Comparison of ENCODE assay signal across 7 mouse cellular contexts in genomic region chr13:107100852-107101325, GRCm38 (mm10).
DNase-seq lines count a peak whose midpoint lies in the region; ATAC-seq and TF ChIP-seq lines count a peak whose summit lies in the region.

No protein-coding gene starts in this region.

- peaks cover 3 to 13% of the 10 kb centered on the region in 2 experiments; a peak in 3 of 4 replicates for H3K4me1 ChIP-seq in MEL (ENCODE audit: control insufficient read depth in 1 of 2, insufficient read depth in 2 of 2, low read length in 2 of 2)
- H3K4me1 ChIP-seq in intestine, postnatal 0 days (replicated peaks; ENCODE audit: control insufficient read depth, insufficient read depth, low read length) = no peaks in the 10 kb centered on the region

- TF ChIP-seq RAD21 in MEL (IDR thresholded peaks at IDR 0.05; ENCODE audit: low read depth, low read length) = no peak

- H3K27me3 ChIP-seq in MEL (ENCODE audit: control insufficient read depth in 1 of 2, insufficient read depth in 2 of 2, low read length in 2 of 2) = no peaks in the 10 kb centered on the region
- no peaks in the 10 kb centered on the region for H3K27me3 ChIP-seq in intestine, postnatal 0 days (replicated peaks; ENCODE audit: control insufficient read depth, insufficient read depth, low read length)

- H3K9ac ChIP-seq in MEL (ENCODE audit: control insufficient read depth, low read depth, low read length, poor library complexity, severe bottlenecking) = no peak overlapping the region
- H3K9ac ChIP-seq in intestine, postnatal 0 days (ENCODE audit: low read depth, low read length) = no peak overlapping the region

- no peak; a peak in 1 of 6 replicates for TF ChIP-seq CTCF in MEL (IDR thresholded peaks at IDR 0.05 in 2 of 3, conservative IDR thresholded peaks at IDR 0.05 in 1 of 3; ENCODE audit: control insufficient read depth in 1 of 3, insufficient read depth in 1 of 3, low read depth in 2 of 3, low read length in 3 of 3, poor library complexity in 1 of 3, severe bottlenecking in 1 of 3)
- TF ChIP-seq CTCF in intestine, postnatal 0 days (IDR thresholded peaks at IDR 0.05; ENCODE audit: low read depth) = no peak

- 47% methylated on average over 6 of the region's 6 CpGs for WGBS in intestine, postnatal 0 days

- H3K9me3 ChIP-seq in MEL (replicated peaks; ENCODE audit: insufficient read depth, low read length) = no peaks in the 10 kb centered on the region
- no peaks in the 10 kb centered on the region for H3K9me3 ChIP-seq in intestine, postnatal 0 days (ENCODE audit: control insufficient read depth)

- TF ChIP-seq EP300 in MEL (IDR thresholded peaks at IDR 0.05; ENCODE audit: low read depth in 1 of 2, low read length in 2 of 2) = peak; percentile 96 to 97

- TF ChIP-seq POLR2A in MEL (IDR thresholded peaks at IDR 0.05; ENCODE audit: control insufficient read depth in 1 of 2, insufficient read depth in 1 of 2, low read depth in 1 of 2, low read length in 2 of 2, poor library complexity in 1 of 2) = no peak

- H3K79me2 ChIP-seq in MEL (ENCODE audit: control insufficient read depth, insufficient read depth, low read length, poor library complexity) = no peaks in the 10 kb centered on the region

- H3K36me3 ChIP-seq in MEL (ENCODE audit: control insufficient read depth in 1 of 2, insufficient read depth in 2 of 2, low read length in 2 of 2) = peaks cover 0 to 17% of the 10 kb centered on the region in 2 experiments; a peak in 2 of 4 replicates
- H3K36me3 ChIP-seq in intestine, postnatal 0 days (ENCODE audit: control insufficient read depth, insufficient read depth) = no peaks in the 10 kb centered on the region

- H3K27ac ChIP-seq in MEL (ENCODE audit: control insufficient read depth, low read depth, low read length) = peak overlapping the region; percentile 46
- H3K27ac ChIP-seq in intestine, postnatal 0 days (ENCODE audit: low read depth, low read length) = no peak overlapping the region

- no peak for ATAC-seq in intestine, postnatal 0 days
- ATAC-seq in neutrophil, adult 5-6 weeks (ENCODE audit: extremely low read depth, insufficient number of reproducible peaks, low FRiP score, poor library complexity, severe bottlenecking) = peak; percentile 49; the same call in 1 of the 2 replicates
- ATAC-seq in cerebellum, adult (ENCODE audit: insufficient number of reproducible peaks, low FRiP score, low TSS enrichment) = no peak

- H3K4me3 ChIP-seq in MEL (ENCODE audit: control insufficient read depth in 1 of 2, insufficient read depth in 1 of 2, low read depth in 2 of 2, low read length in 2 of 2) = peak overlapping the region in 1 of 2 experiments; percentile 13; a peak in 1 of 4 replicates
- no peak overlapping the region for H3K4me3 ChIP-seq in intestine, postnatal 0 days (ENCODE audit: low read depth, low read length)

- intact Hi-C loops in left cerebral cortex, postnatal 25 days (cut with DNase I) = loop anchor here (5.0 kb wide), 2 partner anchors 79 to 164 kb away; partner anchors contain the start of genes Ipo11 and Kif2a

- H3K4me2 ChIP-seq in intestine, postnatal 0 days (replicated peaks; ENCODE audit: low read depth) = peak overlapping the region; percentile 52; the same call in 1 of the 2 replicates

- DNase-seq in MEL (ENCODE audit: low read depth, low spot score) = peak; percentile 96
- DNase-seq in embryo, embryonic 11 days = peak; percentile 17
- no peak for DNase-seq in left cerebral cortex, postnatal 25 days (ENCODE audit: low spot score in 2 of 2)
- DNase-seq in right cerebral cortex, postnatal 4 days = no peak

TF ChIP-seq in MEL, 35 proteins besides CTCF, POLR2A, EP300 and RAD21:
- TF ChIP-seq ETS1 (IDR thresholded peaks at IDR 0.05; ENCODE audit: low read depth, low read length) (peak; percentile 100), SMC3 (IDR thresholded peaks at IDR 0.05; ENCODE audit: low read depth, low read length) (0 out of 2 replicates have a peak, but pooled peaks have one; percentile 17), MAX (IDR thresholded peaks at IDR 0.05; ENCODE audit: low read length) (peak; percentile 81), MAZ (IDR thresholded peaks at IDR 0.05; ENCODE audit: low read depth, low read length) (peak; percentile 88), MEF2A (IDR thresholded peaks at IDR 0.05; ENCODE audit: extremely low read depth, insufficient replicate concordance, low read depth, low read length, poor library complexity, severe bottlenecking) (no peak), USF1 (IDR thresholded peaks at IDR 0.05; ENCODE audit: low read depth, low read length) (no peak), HCFC1 (IDR thresholded peaks at IDR 0.05; ENCODE audit: low read depth, low read length) (peak; percentile 56), MYC (IDR thresholded peaks at IDR 0.05; ENCODE audit: low read depth, low read length) (peak; percentile 84; the same call in 1 of the 2 replicates), MYB (IDR thresholded peaks at IDR 0.05; ENCODE audit: low read depth, low read length) (peak; percentile 68; the same call in 1 of the 2 replicates), E2F4 (IDR thresholded peaks at IDR 0.05; ENCODE audit: borderline replicate concordance, low read depth, low read length) (peak; percentile 71; the same call in 1 of the 2 replicates), JUND (IDR thresholded peaks at IDR 0.05; ENCODE audit: low read depth, low read length) (peak; percentile 56; the same call in 1 of the 2 replicates), ZMIZ1 (IDR thresholded peaks at IDR 0.05; ENCODE audit: low read depth, low read length) (peak; percentile 60; the same call in 1 of the 2 replicates), GATA1 (IDR thresholded peaks at IDR 0.05; ENCODE audit: low read depth, low read length) (peak; percentile 99), TAL1 (IDR thresholded peaks at IDR 0.05; ENCODE audit: low read length) (peak; percentile 98), UBTF (IDR thresholded peaks at IDR 0.05; ENCODE audit: borderline replicate concordance, insufficient read depth, low read depth, low read length) (no peak), CHD2 (IDR thresholded peaks at IDR 0.05; ENCODE audit: low read length) (0 out of 2 replicates have a peak, but pooled peaks have one; percentile 9), ZC3H11A (IDR thresholded peaks at IDR 0.05; ENCODE audit: low read depth, low read length) (peak; percentile 28; the same call in 1 of the 2 replicates), KAT2A (conservative IDR thresholded peaks at IDR 0.05; ENCODE audit: low read depth, low read length) (peak; percentile 37; the same call in 1 of the 2 replicates), TCF12 (IDR thresholded peaks at IDR 0.05; ENCODE audit: low read depth, low read length) (peak; percentile 99), MAFK (IDR thresholded peaks at IDR 0.05; ENCODE audit: borderline replicate concordance, low read depth, low read length) (peak; percentile 74), SIN3A (IDR thresholded peaks at IDR 0.05; ENCODE audit: low read length) (peak; percentile 99), ZKSCAN1 (IDR thresholded peaks at IDR 0.05; ENCODE audit: low read depth, low read length) (no peak), BHLHE40 (IDR thresholded peaks at IDR 0.05; ENCODE audit: borderline replicate concordance, low read depth, low read length) (peak; percentile 81; the same call in 1 of the 2 replicates), NELFE (IDR thresholded peaks at IDR 0.05; ENCODE audit: low read depth, low read length) (no peak), CHD1 (IDR thresholded peaks at IDR 0.05; ENCODE audit: low read depth, low read length) (no peak), POLR2AphosphoS2 (IDR thresholded peaks at IDR 0.05; ENCODE audit: low read length) (no peak), ELF1 (IDR thresholded peaks at IDR 0.05; ENCODE audit: low read depth, low read length) (peak; percentile 78), RCOR1 (IDR thresholded peaks at IDR 0.05; ENCODE audit: low read depth, low read length) (peak; percentile 96), POLR2AphosphoS5 (IDR thresholded peaks at IDR 0.05; ENCODE audit: borderline replicate concordance, low read depth, low read length) (no peak), MXI1 (IDR thresholded peaks at IDR 0.05; ENCODE audit: low read depth, low read length) (peak; percentile 89), ZNF384 (IDR thresholded peaks at IDR 0.05; ENCODE audit: low read depth, low read length) (no peak), NRF1 (IDR thresholded peaks at IDR 0.05; ENCODE audit: insufficient read depth, low read depth, low read length, poor library complexity, severe bottlenecking) (no peak), TBP (IDR thresholded peaks at IDR 0.05; ENCODE audit: low read depth, low read length) (peak; percentile 69), GABPA (IDR thresholded peaks at IDR 0.05; ENCODE audit: low read depth, low read length) (no peak; the same call in 1 of the 2 replicates), USF2 (IDR thresholded peaks at IDR 0.05; ENCODE audit: borderline replicate concordance in 1 of 2, insufficient read depth in 1 of 2, low read depth in 1 of 2, low read length in 2 of 2) (no peak)

Comparison
In these comparisons a context has a peak if more than half of its experiments do, and no peak if none do; other contexts are left out.
1. DNase-seq: peak in MEL (single experiment) and embryo, embryonic 11 days (single experiment); none in left cerebral cortex, postnatal 25 days (0 of 2) and right cerebral cortex, postnatal 4 days (single experiment).